Mouse (Mus musculus): ENCODE data around the gene Neu3.

- TF ChIP-seq SIN3A (IDR thresholded peaks at IDR 0.05; ENCODE audit: low read length) (no peak), MAFK (IDR thresholded peaks at IDR 0.05; ENCODE audit: insufficient replicate concordance, low read length) (no peak), PAX5 (IDR thresholded peaks at IDR 0.05; ENCODE audit: low read length) (no peak), CTCF (conservative IDR thresholded peaks at IDR 0.05 in 1 of 2, IDR thresholded peaks at IDR 0.05 in 1 of 2; ENCODE audit: low read depth in 2 of 2, low read length in 2 of 2) (no peak)
Observed at GRCm38 (mm10) chr7:99811661-99812060, 16.6 kb downstream of the Neu3 start.

All from CH12.LX (cell line).